ENCODE assay signal across 26 mouse cellular contexts in genomic region chr3:140182690-140183089, GRCm38 (mm10).
A peak's percentile ranks its signal among the peaks of the same experiment; 100 is the strongest.
DNase-seq lines count a peak whose midpoint lies in the region; ATAC-seq and TF ChIP-seq lines count a peak whose summit lies in the region.
"Had no signal": no experiment of that assay in that cellular context is flagged by ENCODE, and none has a peak within 500 bp of the region (broad histone marks: within the 10 kb centered on the region; RNA-seq: fewer than 3 reads in every experiment).

No protein-coding gene starts in this region.

- no peak overlapping the region for H3K27ac ChIP-seq in forebrain, embryonic 14.5 days (ENCODE audit: low read depth, low read length)
- H3K27ac ChIP-seq in forebrain, embryonic 12.5 days, result no peak overlapping the region
- no peak overlapping the region for H3K27ac ChIP-seq in layer of hippocampus, adult 2 months
- H3K27ac ChIP-seq in midbrain, postnatal 0 days (ENCODE audit: low read depth, low read length), result no peak overlapping the region
- no peak overlapping the region for H3K27ac ChIP-seq in midbrain, embryonic 16.5 days (ENCODE audit: low read length)
- H3K27ac ChIP-seq in stomach, postnatal 0 days (replicated peaks), result no peak overlapping the region
- H3K27ac ChIP-seq: forebrain, embryonic 13.5 days; hindbrain, embryonic 13.5 days; limb, embryonic 13.5 days had no signal

- no peak overlapping the region for H3K9ac ChIP-seq in forebrain, embryonic 14.5 days (ENCODE audit: low read length)
- H3K9ac ChIP-seq in forebrain, embryonic 12.5 days, result no peak overlapping the region
- no peak overlapping the region for H3K9ac ChIP-seq in midbrain, postnatal 0 days (replicated peaks; ENCODE audit: low read length, poor library complexity, severe bottlenecking)
- H3K9ac ChIP-seq in midbrain, embryonic 16.5 days (ENCODE audit: low read depth, low read length), result no peak overlapping the region
- no peak overlapping the region for H3K9ac ChIP-seq in stomach, postnatal 0 days (ENCODE audit: low read length)
- H3K9ac ChIP-seq: forebrain, embryonic 13.5 days; heart, embryonic 12.5 days; hindbrain, embryonic 13.5 days; limb, embryonic 13.5 days had no signal

- H3K36me3 ChIP-seq in forebrain, embryonic 14.5 days (ENCODE audit: control insufficient read depth, insufficient read depth, low read length), result no peaks in the 10 kb centered on the region
- no peaks in the 10 kb centered on the region for H3K36me3 ChIP-seq in forebrain, embryonic 12.5 days (replicated peaks)
- H3K36me3 ChIP-seq in midbrain, postnatal 0 days (ENCODE audit: insufficient read depth, low read length), result no peaks in the 10 kb centered on the region
- H3K36me3 ChIP-seq in midbrain, embryonic 16.5 days (ENCODE audit: control insufficient read depth, insufficient read depth, low read length), result no peaks in the 10 kb centered on the region
- H3K36me3 ChIP-seq in stomach, postnatal 0 days (ENCODE audit: control insufficient read depth, insufficient read depth, low read length), result no peaks in the 10 kb centered on the region
- H3K36me3 ChIP-seq: heart, embryonic 12.5 days; hindbrain, embryonic 13.5 days; limb, embryonic 13.5 days had no signal

- H3K4me1 ChIP-seq in forebrain, embryonic 14.5 days (ENCODE audit: control insufficient read depth, insufficient read depth, low read length), result peaks cover 3% of the 10 kb centered on the region; the same call in 1 of the 2 replicates
- peaks cover 12% of the 10 kb centered on the region for H3K4me1 ChIP-seq in forebrain, embryonic 12.5 days
- no peaks in the 10 kb centered on the region for H3K4me1 ChIP-seq in midbrain, postnatal 0 days (ENCODE audit: insufficient read depth, low read length)
- H3K4me1 ChIP-seq in midbrain, embryonic 16.5 days (ENCODE audit: control insufficient read depth, insufficient read depth, low read length), result 0 out of 2 replicates have a peak, but pooled peaks cover 3% of the 10 kb centered on the region
- no peaks in the 10 kb centered on the region for H3K4me1 ChIP-seq in stomach, postnatal 0 days (replicated peaks; ENCODE audit: control insufficient read depth, insufficient read depth)
- H3K4me1 ChIP-seq: heart, embryonic 12.5 days; hindbrain, embryonic 13.5 days; limb, embryonic 13.5 days had no signal

- H3K4me2 ChIP-seq in forebrain, embryonic 14.5 days (ENCODE audit: low read length), result no peak overlapping the region
- H3K4me2 ChIP-seq in forebrain, embryonic 12.5 days, result no peak overlapping the region
- H3K4me2 ChIP-seq in midbrain, postnatal 0 days (ENCODE audit: low read depth, low read length, poor library complexity, severe bottlenecking), result no peak overlapping the region
- no peak overlapping the region for H3K4me2 ChIP-seq in midbrain, embryonic 16.5 days (ENCODE audit: low read length)
- no peak overlapping the region for H3K4me2 ChIP-seq in stomach, postnatal 0 days (replicated peaks; ENCODE audit: low read depth)
- H3K4me2 ChIP-seq: forebrain, embryonic 13.5 days; heart, embryonic 12.5 days; hindbrain, embryonic 13.5 days; limb, embryonic 13.5 days; liver, embryonic 11.5 days had no signal

- TF ChIP-seq EP300 in stomach, postnatal 0 days (optimal IDR thresholded peaks at IDR 0.05), result no peak

- H3K4me3 ChIP-seq in forebrain, embryonic 14.5 days (ENCODE audit: low read depth, low read length), result no peak overlapping the region
- H3K4me3 ChIP-seq in forebrain, embryonic 12.5 days (replicated peaks), result no peak overlapping the region
- no peak overlapping the region for H3K4me3 ChIP-seq in layer of hippocampus, adult 2 months
- no peak overlapping the region for H3K4me3 ChIP-seq in midbrain, postnatal 0 days (ENCODE audit: low read depth, low read length)
- no peak overlapping the region for H3K4me3 ChIP-seq in midbrain, embryonic 16.5 days (ENCODE audit: low read depth, low read length)
- H3K4me3 ChIP-seq in stomach, postnatal 0 days (ENCODE audit: low read depth, low read length), result no peak overlapping the region
- H3K4me3 ChIP-seq: erythroblast, embryonic 14.5 days; forebrain, embryonic 13.5 days; heart, embryonic 12.5 days; hindbrain, embryonic 13.5 days; limb, embryonic 13.5 days had no signal

- no peak for ATAC-seq in forebrain, embryonic 14.5 days
- ATAC-seq in forebrain, embryonic 12.5 days (ENCODE audit: low FRiP score), result no peak
- no peak for ATAC-seq in midbrain, postnatal 0 days (ENCODE audit: low FRiP score)
- no peak for ATAC-seq in midbrain, embryonic 16.5 days
- no peak for ATAC-seq in stomach, postnatal 0 days (ENCODE audit: low FRiP score, low TSS enrichment)
- no peak for ATAC-seq in monocyte, adult 5-6 weeks (replicated peaks; ENCODE audit: insufficient number of reproducible peaks, low FRiP score, low TSS enrichment, poor library complexity, severe bottlenecking)
- ATAC-seq: forebrain, embryonic 13.5 days; inflammation-experienced regulatory T-cells, adult 6 months had no signal

- 75% methylated on average over 4 of the region's 4 CpGs for WGBS in forebrain, embryonic 14.5 days
- WGBS in forebrain, embryonic 12.5 days, result 88% methylated on average over 4 of the region's 4 CpGs
- WGBS in midbrain, postnatal 0 days, result 86% methylated on average over 4 of the region's 4 CpGs
- 86% methylated on average over 4 of the region's 4 CpGs for WGBS in midbrain, embryonic 16.5 days
- 78% methylated on average over 4 of the region's 4 CpGs for WGBS in stomach, postnatal 0 days

- no peaks in the 10 kb centered on the region for H3K27me3 ChIP-seq in forebrain, embryonic 14.5 days (replicated peaks; ENCODE audit: control insufficient read depth, insufficient read depth, low read length)
- H3K27me3 ChIP-seq in forebrain, embryonic 12.5 days, result no peaks in the 10 kb centered on the region
- H3K27me3 ChIP-seq in midbrain, postnatal 0 days (ENCODE audit: insufficient read depth, low read length), result no peaks in the 10 kb centered on the region
- H3K27me3 ChIP-seq in midbrain, embryonic 16.5 days (ENCODE audit: control insufficient read depth, insufficient read depth, low read depth, low read length), result no peaks in the 10 kb centered on the region
- no peaks in the 10 kb centered on the region for H3K27me3 ChIP-seq in stomach, postnatal 0 days (ENCODE audit: control insufficient read depth, insufficient read depth, low read length)
- H3K27me3 ChIP-seq: forebrain, embryonic 13.5 days; heart, embryonic 12.5 days; hindbrain, embryonic 13.5 days; limb, embryonic 13.5 days had no signal

- no peaks in the 10 kb centered on the region for H3K9me3 ChIP-seq in forebrain, embryonic 14.5 days (replicated peaks; ENCODE audit: control insufficient read depth, low read length)
- H3K9me3 ChIP-seq in forebrain, embryonic 12.5 days, result no peaks in the 10 kb centered on the region
- H3K9me3 ChIP-seq in midbrain, postnatal 0 days (ENCODE audit: low read length), result no peaks in the 10 kb centered on the region
- no peaks in the 10 kb centered on the region for H3K9me3 ChIP-seq in midbrain, embryonic 16.5 days (replicated peaks; ENCODE audit: control insufficient read depth, low read length, poor library complexity, severe bottlenecking)
- H3K9me3 ChIP-seq in stomach, postnatal 0 days (ENCODE audit: control insufficient read depth, low read length), result no peaks in the 10 kb centered on the region
- H3K9me3 ChIP-seq: forebrain, embryonic 13.5 days; heart, embryonic 12.5 days; hindbrain, embryonic 13.5 days; limb, embryonic 13.5 days had no signal

- DNase-seq in forebrain, embryonic 14.5 days (ENCODE audit: low spot score), result peak; percentile 20
- DNase-seq in layer of hippocampus, adult 2 months (ENCODE audit: low spot score in 2 of 2), result no peak
- DNase-seq in layer of hippocampus, adult 11-12 months (ENCODE audit: low spot score), result no peak
- peak; percentile 9 for DNase-seq in midbrain, postnatal 0 days (ENCODE audit: low spot score)
- DNase-seq in stomach, postnatal 0 days (ENCODE audit: low spot score), result no peak
- DNase-seq: adrenal gland, adult 8-10 months; B cell, adult 2 months; cerebellum, adult 11 months; gastrocnemius, postnatal 36 days; heart, adult 18-20 months; heart, postnatal 4 days; kidney, adult 2 months; kidney, postnatal 10 days; lung, postnatal 14 days; retina, postnatal 1 day; right cerebral cortex, postnatal 14 days had no signal

- peak; percentile 67 for TF ChIP-seq CTCF in layer of hippocampus, adult 2 months (conservative IDR thresholded peaks at IDR 0.05)
- peak; percentile 44 for TF ChIP-seq CTCF in midbrain, postnatal 0 days (IDR thresholded peaks at IDR 0.05)
- TF ChIP-seq CTCF in stomach, postnatal 0 days (IDR thresholded peaks at IDR 0.05; ENCODE audit: low read depth), result peak; percentile 41

Comparison
In these comparisons a context has a peak if more than half of its experiments do, and no peak if none do; other contexts are left out.
1. DNase-seq: peak in forebrain, embryonic 14.5 days (single experiment) and midbrain, postnatal 0 days (single experiment); none in layer of hippocampus, adult 2 months (0 of 2), layer of hippocampus, adult 11-12 months (single experiment) and stomach, postnatal 0 days (single experiment).
2. Peak in every context shown above with its lines, with median percentiles within 50 percentile points of each other: CTCF ChIP-seq.